Mouse (Mus musculus) adrenal gland, postnatal 25 days (tissue): ENCODE measurements at regions not wholly inside any gene's neighbourhood (a gene's known extent, or its start where the extent isn't known, plus 50 kb on each side); places are given as distances from the start of the nearest gene placed in this dataset.

Experiments used
- DNase-seq: peaks from one replicate; pipeline ENCODE4 v3.0.0; 2021; ENCODE audit warnings: mixed read lengths

GRCm38 (mm10) chr17:68223170-68223569, 50.4 kb upstream of the L3mbtl4 start:
- DNase-seq: no peak
